ENCODE assay signal across 9 mouse cellular contexts in genomic region chr3:95284062-95284461, GRCm38 (mm10). TPM values are rescaled to one million over a fixed set of nuclear protein-coding genes. Genes with fewer than 3 reads are reported as not detected.
DNase-seq lines count a peak whose midpoint lies in the region; ATAC-seq and TF ChIP-seq lines count a peak whose summit lies in the region.
"Had no signal": no experiment of that assay in that cellular context is flagged by ENCODE, and none has a peak within 500 bp of the region (broad histone marks: within the 10 kb centered on the region; RNA-seq: fewer than 3 reads in every experiment).

No protein-coding gene starts in this region.

- peak overlapping the region; percentile 98 for H3K27ac ChIP-seq in heart, adult 2 months
- H3K27ac ChIP-seq in forebrain, embryonic 15.5 days (replicated peaks), result peak overlapping the region; percentile 96
- H3K27ac ChIP-seq in macrophage, result peak overlapping the region; percentile 96

- H3K9me3 ChIP-seq in E14TG2a.4 (ENCODE audit: low read length), result no peaks in the 10 kb centered on the region
- no peaks in the 10 kb centered on the region for H3K9me3 ChIP-seq in forebrain, embryonic 15.5 days

- no peaks in the 10 kb centered on the region for H3K27me3 ChIP-seq in heart, adult 2 months (ENCODE audit: control insufficient read depth, insufficient read depth, low read length)
- H3K27me3 ChIP-seq in E14TG2a.4 (ENCODE audit: insufficient read depth, low read length), result no peaks in the 10 kb centered on the region
- no peaks in the 10 kb centered on the region for H3K27me3 ChIP-seq in forebrain, embryonic 15.5 days

- H3K36me3 ChIP-seq in heart, adult 2 months (ENCODE audit: control insufficient read depth, insufficient read depth, low read length), result no peaks in the 10 kb centered on the region
- peaks cover 37% of the 10 kb centered on the region for H3K36me3 ChIP-seq in E14TG2a.4 (ENCODE audit: insufficient read depth, low read length)
- H3K36me3 ChIP-seq in forebrain, embryonic 15.5 days, result peaks cover 8% of the 10 kb centered on the region
- H3K36me3 ChIP-seq in macrophage (ENCODE audit: inconsistent target), result peaks cover 16% of the 10 kb centered on the region

- no peak for TF ChIP-seq POLR2A in heart, adult 2 months (IDR thresholded peaks at IDR 0.05; ENCODE audit: insufficient read depth, low read depth, low read length)

- no peaks in the 10 kb centered on the region for H3K79me2 ChIP-seq in heart, adult 2 months (replicated peaks; ENCODE audit: control insufficient read depth, insufficient read depth, low read length)
- peaks cover 84% of the 10 kb centered on the region for H3K79me2 ChIP-seq in macrophage (ENCODE audit: inconsistent target)

- no peak for DNase-seq in heart, adult 2 months
- no peak for DNase-seq in heart, postnatal 25 days (ENCODE audit: low spot score)
- no peak for DNase-seq in frontal cortex, adult 2 months (ENCODE audit: extremely low spot score in 1 of 2, low spot score in 1 of 2)
- DNase-seq in left cerebral cortex, adult 9 months (ENCODE audit: low spot score in 2 of 2), result no peak
- DNase-seq in kidney, adult 9 months, result no peak

- H3K4me1 ChIP-seq in heart, adult 2 months (ENCODE audit: control insufficient read depth, insufficient read depth, low read length), result peaks cover 3% of the 10 kb centered on the region
- peaks cover 75% of the 10 kb centered on the region for H3K4me1 ChIP-seq in E14TG2a.4 (replicated peaks; ENCODE audit: low read depth, low read length)
- peaks cover 39% of the 10 kb centered on the region for H3K4me1 ChIP-seq in forebrain, embryonic 15.5 days

- H3K4me2 ChIP-seq in forebrain, embryonic 15.5 days (replicated peaks), result peak overlapping the region; percentile 76

- intact Hi-C loops in heart, adult 2 months (cut with DNase I), result loop anchor here (5.0 kb wide), 2 partner anchors 52 to 67 kb away; partner anchors contain the start of genes Gabpb2 and Mllt11
- intact Hi-C loops in heart, postnatal 25 days (cut with DNase I), result no loop called here

- 0% methylated on average over 1 of the region's 1 CpGs for WGBS in heart, adult 2 months
- WGBS in forebrain, embryonic 15.5 days, result 28% methylated on average over 1 of the region's 1 CpGs
- WGBS in macrophage (ENCODE audit: missing documents), result 20% methylated on average over 1 of the region's 1 CpGs

- no peak for ATAC-seq in forebrain, embryonic 15.5 days (replicated peaks)

- no peak for TF ChIP-seq EP300 in heart, adult 2 months (IDR thresholded peaks at IDR 0.05; ENCODE audit: insufficient read depth, low read depth, low read length)

- TF ChIP-seq CTCF in heart, adult 2 months (IDR thresholded peaks at IDR 0.05), result no peak
- no peak for TF ChIP-seq CTCF in E14TG2a.4 (conservative IDR thresholded peaks at IDR 0.05; ENCODE audit: low read length)

- peak overlapping the region; percentile 88 for H3K4me3 ChIP-seq in heart, adult 2 months
- H3K4me3 ChIP-seq in E14TG2a.4 (replicated peaks; ENCODE audit: low read length) (peak overlapping the region; percentile 95), macrophage (ENCODE audit: inconsistent target) (peak overlapping the region; percentile 91)
- peak overlapping the region; percentile 67 for H3K4me3 ChIP-seq in forebrain, embryonic 15.5 days

- H3K9ac ChIP-seq in heart, adult 2 months (ENCODE audit: low read depth, low read length), result peak overlapping the region; percentile 76
- H3K9ac ChIP-seq in forebrain, embryonic 15.5 days (replicated peaks), result peak overlapping the region; percentile 73

RNA-seq across cellular contexts. Expression of gene Prune1, which starts 2.2 kb away (rescaled TPM):
- total RNA-seq in heart, adult 2 months (2021), result 10 to 100 TPM; 23.4 to 26.1 TPM
- polyA plus RNA-seq in heart, adult 2 months (2012; rRNA removed), result 28.4 and 45.8 TPM in 2 replicates
- total RNA-seq in heart, postnatal 25 days (2021), result 10 to 100 TPM; 22.1 to 22.8 TPM
- polyA plus RNA-seq in forebrain, embryonic 15.5 days (2015; fragmentation: Nextera tagmentation; extraction: Ambion mirVana), result 42.0 and 44.4 TPM in 2 replicates
- total RNA-seq in macrophage (2018; cell fraction: chromatin; rRNA removed), result 10 to 100 TPM in 13 of 26 experiments, 1 to 10 TPM in 13; 2.4 to 36.5 (median 11.0) TPM
- total RNA-seq in macrophage (2018; cell fraction: cytosol; rRNA removed), result 10 to 100 TPM in 21 of 26 experiments, 1 to 10 TPM in 5; 8.0 to 27.4 (median 13.0) TPM
- total RNA-seq in macrophage (2018; cell fraction: nucleus; rRNA removed), result 10 to 100 TPM in 16 of 26 experiments, 1 to 10 TPM in 10; 4.2 to 29.9 (median 11.3) TPM
- polyA plus RNA-seq in macrophage (2018), result 16.7 to 27.9 TPM (median 19.2 TPM) in 3 replicates
- polyA plus RNA-seq in frontal cortex, adult 2 months (2012; rRNA removed), result 23.1 and 25.3 TPM in 2 replicates

RNA-seq across cellular contexts. Expression of gene Mindy1, which starts 2.9 kb away (rescaled TPM):
- total RNA-seq in heart, adult 2 months (2021), result 10 to 100 TPM; 17.5 to 21.3 TPM
- 32.2 and 36.9 TPM in 2 replicates for polyA plus RNA-seq in heart, adult 2 months (2012; rRNA removed)
- 10 to 100 TPM; 20.2 to 23.4 TPM for total RNA-seq in heart, postnatal 25 days (2021)
- 46.1 and 46.2 TPM in 2 replicates for polyA plus RNA-seq in forebrain, embryonic 15.5 days (2015; fragmentation: Nextera tagmentation; extraction: Ambion mirVana)
- total RNA-seq in macrophage (2018; cell fraction: chromatin; rRNA removed), result 100 to 1,000 TPM in 11 of 26 experiments, 10 to 100 TPM in 15; 23.9 to 384 (median 82.5) TPM
- 100 to 1,000 TPM in 10 of 26 experiments, 10 to 100 TPM in 16; 32.1 to 137 (median 68.6) TPM for total RNA-seq in macrophage (2018; cell fraction: cytosol; rRNA removed)
- total RNA-seq in macrophage (2018; cell fraction: nucleus; rRNA removed), result 100 to 1,000 TPM in 5 of 26 experiments, 10 to 100 TPM in 21; 27.8 to 201 (median 64.5) TPM
- polyA plus RNA-seq in macrophage (2018), result 99.7 to 130 TPM (median 126 TPM) in 3 replicates
- polyA plus RNA-seq in frontal cortex, adult 2 months (2012; rRNA removed), result 30.2 and 30.8 TPM in 2 replicates

RNA-seq across cellular contexts. Expression of gene Anxa9, which starts 22.9 kb away (rescaled TPM):
- under 1 TPM; 0.59 to 0.68 TPM for total RNA-seq in heart, adult 2 months (2021)
- 1.1 and 1.6 TPM in 2 replicates for polyA plus RNA-seq in heart, adult 2 months (2012; rRNA removed)
- under 1 TPM; 0.52 to 0.59 TPM for total RNA-seq in heart, postnatal 25 days (2021)
- polyA plus RNA-seq in forebrain, embryonic 15.5 days (2015; fragmentation: Nextera tagmentation; extraction: Ambion mirVana), result 0.47 and 0.61 TPM in 2 replicates
- 10 to 100 TPM in 25 of 26 experiments, 1 to 10 TPM in 1; 7.9 to 57.8 (median 37.8) TPM for total RNA-seq in macrophage (2018; cell fraction: chromatin; rRNA removed)
- 1 to 10 TPM; 2.9 to 6.7 (median 4.4) TPM for total RNA-seq in macrophage (2018; cell fraction: cytosol; rRNA removed)
- 10 to 100 TPM in 23 of 26 experiments, 1 to 10 TPM in 3; 6.4 to 43.8 (median 23.7) TPM for total RNA-seq in macrophage (2018; cell fraction: nucleus; rRNA removed)
- polyA plus RNA-seq in macrophage (2018), result 4.7 to 5.1 TPM (median 4.8 TPM) in 3 replicates
- 2.5 and 2.6 TPM in 2 replicates for polyA plus RNA-seq in frontal cortex, adult 2 months (2012; rRNA removed)

RNA-seq across cellular contexts. Expression of gene Cers2, which starts 30.5 kb away (rescaled TPM):
- 10 to 100 TPM; 35.3 to 39.3 TPM for total RNA-seq in heart, adult 2 months (2021)
- 65.6 and 69.1 TPM in 2 replicates for polyA plus RNA-seq in heart, adult 2 months (2012; rRNA removed)
- 10 to 100 TPM; 35.9 to 40.4 TPM for total RNA-seq in heart, postnatal 25 days (2021)
- 96.7 and 101 TPM in 2 replicates for polyA plus RNA-seq in forebrain, embryonic 15.5 days (2015; fragmentation: Nextera tagmentation; extraction: Ambion mirVana)
- total RNA-seq in macrophage (2018; cell fraction: chromatin; rRNA removed), result 100 to 1,000 TPM; 122 to 397 (median 242) TPM
- 100 to 1,000 TPM; 159 to 231 (median 184) TPM for total RNA-seq in macrophage (2018; cell fraction: cytosol; rRNA removed)
- total RNA-seq in macrophage (2018; cell fraction: nucleus; rRNA removed), result 100 to 1,000 TPM; 133 to 373 (median 198) TPM
- 216 to 338 TPM (median 252 TPM) in 3 replicates for polyA plus RNA-seq in macrophage (2018)
- polyA plus RNA-seq in frontal cortex, adult 2 months (2012; rRNA removed), result 93.9 and 99.4 TPM in 2 replicates

RNA-seq across cellular contexts. Expression of gene Bnipl, which starts 33.1 kb away (rescaled TPM):
- total RNA-seq in heart, adult 2 months (2021), result not detected
- polyA plus RNA-seq in heart, adult 2 months (2012; rRNA removed), result 0.12 and 0.25 TPM in 2 replicates
- total RNA-seq in heart, postnatal 25 days (2021), result not detected
- 0.10 TPM in 1 of 2 replicates, not detected in the other for polyA plus RNA-seq in forebrain, embryonic 15.5 days (2015; fragmentation: Nextera tagmentation; extraction: Ambion mirVana)
- 1 to 10 TPM in 9 of 26 experiments, under 1 TPM in 5, not detected in 12; 0.39 to 4.7 (median 1.5) TPM for total RNA-seq in macrophage (2018; cell fraction: chromatin; rRNA removed)
- total RNA-seq in macrophage (2018; cell fraction: cytosol; rRNA removed), result under 1 TPM in 1 of 26 experiments, not detected in 25; 0.30 TPM
- 1 to 10 TPM in 3 of 26 experiments, under 1 TPM in 5, not detected in 18; 0.34 to 2.4 (median 0.96) TPM for total RNA-seq in macrophage (2018; cell fraction: nucleus; rRNA removed)
- not detected in 3 replicates for polyA plus RNA-seq in macrophage (2018)
- 0.40 and 0.48 TPM in 2 replicates for polyA plus RNA-seq in frontal cortex, adult 2 months (2012; rRNA removed)
- total RNA-seq: hematopoietic stem cell, adult 5-6 weeks had no signal
